ENCODE assay signal across 15 mouse cellular contexts in genomic region chr14:120405597-120405996, GRCm38 (mm10).
DNase-seq lines count a peak whose midpoint lies in the region; ATAC-seq and TF ChIP-seq lines count a peak whose summit lies in the region.
"Had no signal": no experiment of that assay in that cellular context is flagged by ENCODE, and none has a peak within 500 bp of the region (broad histone marks: within the 10 kb centered on the region; RNA-seq: fewer than 3 reads in every experiment).

No protein-coding gene starts in this region.

- H3K4me2 ChIP-seq in limb, embryonic 15.5 days, result no peak overlapping the region
- no peak overlapping the region for H3K4me2 ChIP-seq in stomach, embryonic 16.5 days (ENCODE audit: low read depth, low read length)
- H3K4me2 ChIP-seq: heart, embryonic 11.5 days; limb, embryonic 12.5 days; neural tube, embryonic 12.5 days had no signal

- peaks cover 57% of the 10 kb centered on the region for H3K36me3 ChIP-seq in heart, embryonic 10.5 days
- peaks cover 66% of the 10 kb centered on the region for H3K36me3 ChIP-seq in limb, embryonic 15.5 days
- H3K36me3 ChIP-seq in stomach, embryonic 16.5 days (ENCODE audit: control insufficient read depth, insufficient read depth, low read length), result peaks cover 11% of the 10 kb centered on the region; the same call in 1 of the 2 replicates
- no peaks in the 10 kb centered on the region for H3K36me3 ChIP-seq in thymus, adult 2 months (ENCODE audit: control insufficient read depth, insufficient read depth, low read length)

- peaks cover 11% of the 10 kb centered on the region; the same call in 1 of the 2 replicates for H3K4me1 ChIP-seq in heart, embryonic 10.5 days
- peaks cover 8% of the 10 kb centered on the region; the same call in 1 of the 2 replicates for H3K4me1 ChIP-seq in lung, adult 2 months (ENCODE audit: control insufficient read depth, insufficient read depth, low read length)
- H3K4me1 ChIP-seq in limb, embryonic 15.5 days, result peaks cover 4% of the 10 kb centered on the region; the same call in 1 of the 2 replicates
- H3K4me1 ChIP-seq in stomach, embryonic 16.5 days (ENCODE audit: control insufficient read depth, insufficient read depth, low read length), result peaks cover 14% of the 10 kb centered on the region
- H3K4me1 ChIP-seq in thymus, adult 2 months (replicated peaks; ENCODE audit: control insufficient read depth, insufficient read depth, low read length), result no peaks in the 10 kb centered on the region
- H3K4me1 ChIP-seq: neural tube, embryonic 12.5 days had no signal

- WGBS in heart, embryonic 10.5 days, result 84% methylated on average over 3 of the region's 3 CpGs
- WGBS in lung, adult 2 months, result 66% methylated on average over 3 of the region's 3 CpGs
- 88% methylated on average over 3 of the region's 3 CpGs for WGBS in limb, embryonic 15.5 days
- 69% methylated on average over 3 of the region's 3 CpGs for WGBS in stomach, embryonic 16.5 days
- 86% methylated on average over 3 of the region's 3 CpGs for WGBS in thymus, adult 2 months

- H3K4me3 ChIP-seq in heart, embryonic 10.5 days, result no peak overlapping the region
- H3K4me3 ChIP-seq in lung, adult 2 months (replicated peaks; ENCODE audit: extremely low read depth, low read depth, low read length), result no peak overlapping the region
- no peak overlapping the region for H3K4me3 ChIP-seq in limb, embryonic 15.5 days
- H3K4me3 ChIP-seq in stomach, embryonic 16.5 days (replicated peaks; ENCODE audit: low read length), result no peak overlapping the region
- no peak overlapping the region for H3K4me3 ChIP-seq in thymus, adult 2 months (ENCODE audit: control insufficient read depth, insufficient read depth, low read length)
- H3K4me3 ChIP-seq: limb, embryonic 12.5 days; neural tube, embryonic 12.5 days had no signal

- H3K27me3 ChIP-seq in heart, embryonic 10.5 days (ENCODE audit: insufficient read depth, poor library complexity, severe bottlenecking), result no peaks in the 10 kb centered on the region
- no peaks in the 10 kb centered on the region for H3K27me3 ChIP-seq in limb, embryonic 15.5 days
- no peaks in the 10 kb centered on the region for H3K27me3 ChIP-seq in stomach, embryonic 16.5 days (ENCODE audit: control insufficient read depth, insufficient read depth, low read length)
- H3K27me3 ChIP-seq in thymus, adult 2 months (ENCODE audit: control insufficient read depth, insufficient read depth, low read length), result no peaks in the 10 kb centered on the region
- H3K27me3 ChIP-seq: limb, embryonic 12.5 days; neural tube, embryonic 12.5 days had no signal

- H3K9ac ChIP-seq in limb, embryonic 15.5 days, result no peak overlapping the region
- peak overlapping the region; percentile 37; the same call in 1 of the 2 replicates for H3K9ac ChIP-seq in stomach, embryonic 16.5 days (ENCODE audit: low read length)
- H3K9ac ChIP-seq: limb, embryonic 12.5 days; neural tube, embryonic 12.5 days had no signal

- no peak for TF ChIP-seq POLR2A in lung, adult 2 months (IDR thresholded peaks at IDR 0.05; ENCODE audit: borderline replicate concordance, extremely low read depth, low read depth, low read length)
- no peak for TF ChIP-seq POLR2A in thymus, adult 2 months (IDR thresholded peaks at IDR 0.05; ENCODE audit: control insufficient read depth, extremely low read depth, insufficient read depth, low read length, poor library complexity)

- DNase-seq in heart, adult 11 months, result peak; percentile 84
- no peak for DNase-seq in heart, embryonic 10.5 days (ENCODE audit: low spot score)
- peak; percentile 54 to 68 for DNase-seq in lung, adult 18-20 months
- no peak for DNase-seq in lung, adult 2 months
- DNase-seq in thymus, adult 2 months, result no peak
- DNase-seq: cerebellum, postnatal 14 days; gastrocnemius, postnatal 10 days; kidney, adult 11 months; kidney, postnatal 4 days; right cerebral cortex, postnatal 14 days had no signal

- H3K9me3 ChIP-seq in heart, embryonic 10.5 days, result no peaks in the 10 kb centered on the region
- H3K9me3 ChIP-seq in limb, embryonic 15.5 days, result no peaks in the 10 kb centered on the region
- no peaks in the 10 kb centered on the region for H3K9me3 ChIP-seq in stomach, embryonic 16.5 days (replicated peaks; ENCODE audit: control insufficient read depth, low read length)
- H3K9me3 ChIP-seq: limb, embryonic 12.5 days; neural tube, embryonic 12.5 days had no signal

- no peak for ATAC-seq in limb, embryonic 15.5 days (ENCODE audit: insufficient number of reproducible peaks, low FRiP score, low TSS enrichment, low read depth)
- ATAC-seq in stomach, embryonic 16.5 days (ENCODE audit: insufficient read depth, low FRiP score), result peak; percentile 48

- no peak overlapping the region for H3K27ac ChIP-seq in heart, embryonic 10.5 days
- 0 out of 2 replicates have a peak overlapping the region, but pooled peaks have one; percentile 5 for H3K27ac ChIP-seq in limb, embryonic 15.5 days
- peak overlapping the region; percentile 89 for H3K27ac ChIP-seq in stomach, embryonic 16.5 days (ENCODE audit: low read length)
- no peak overlapping the region for H3K27ac ChIP-seq in thymus, adult 2 months (ENCODE audit: control insufficient read depth, insufficient read depth, low read length)
- H3K27ac ChIP-seq: limb, embryonic 12.5 days; neural tube, embryonic 12.5 days had no signal

- no peak for TF ChIP-seq CTCF in lung, adult 2 months (IDR thresholded peaks at IDR 0.05; ENCODE audit: insufficient read depth, low read length)
- TF ChIP-seq CTCF in thymus, adult 2 months (IDR thresholded peaks at IDR 0.05; ENCODE audit: borderline replicate concordance, control insufficient read depth, extremely low read depth, insufficient read depth, low read length, poor library complexity), result no peak

Comparison
In these comparisons a context has a peak if more than half of its experiments do, and no peak if none do; other contexts are left out.
1. DNase-seq: peak in heart, adult 11 months (single experiment) and lung, adult 18-20 months (2 of 2); none in heart, embryonic 10.5 days (single experiment), lung, adult 2 months (single experiment) and thymus, adult 2 months (single experiment).
2. H3K27ac ChIP-seq: peak in limb, embryonic 15.5 days (single experiment) and stomach, embryonic 16.5 days (single experiment); none in heart, embryonic 10.5 days (single experiment) and thymus, adult 2 months (single experiment).